Mouse (Mus musculus) CH12.LX (cell line): ENCODE measurements around the gene Kif23. TPM values are rescaled to one million over a fixed set of nuclear protein-coding genes. Genes with fewer than 3 reads are reported as not detected.
A peak's percentile ranks its signal among the peaks of the same experiment; 100 is the strongest.

Experiments used
- DNase-seq: peaks from one replicate; pipeline ENCODE4 v3.0.0-alpha.2; 2013; ENCODE audit errors: extremely low read depth
- H3K27ac ChIP-seq: 2 replicates; pipeline ENCODE4 v1.5.1; 2012; ENCODE audit warnings: low read depth, mild to moderate bottlenecking, control low read depth, moderate library complexity; ENCODE audit not compliant: insufficient read depth
- H3K27me3 ChIP-seq: replicated peaks from 2 replicates; pipeline ENCODE3; 2012; ENCODE audit warnings: inconsistent platforms
- H3K36me3 ChIP-seq, 2 experiments: replicated peaks in 1 of 2; 2 replicates each; pipeline versions ENCODE3 to v1.6.1; 2012; ENCODE audit warnings: inconsistent platforms in 1 of 2, low read length in 1 of 2, mild to moderate bottlenecking in 1 of 2, mixed read lengths in 1 of 2, moderate library complexity in 1 of 2; ENCODE audit not compliant: control insufficient read depth in 1 of 2, insufficient read depth in 1 of 2
- H3K4me1 ChIP-seq, 2 experiments: 2 replicates each; pipeline ENCODE4 v1.6.1; 2012; ENCODE audit warnings: inconsistent platforms in 1 of 2, moderate library complexity in 1 of 2; ENCODE audit not compliant: insufficient read depth in 2 of 2, control insufficient read depth in 1 of 2
- H3K4me2 ChIP-seq: 2 replicates; pipeline ENCODE4 v1.6.1; 2012; ENCODE audit warnings: low read depth, mild to moderate bottlenecking, control low read depth; ENCODE audit not compliant: poor library complexity, insufficient read depth, severe bottlenecking
- H3K4me3 ChIP-seq, 3 experiments: fragments of 150-350 bp in 1 of 3; sonication (generic) in 1 of 3; replicated peaks in 1 of 3; 2 replicates each; pipeline versions ENCODE3 to v1.5.1; 2011 to 2012; ENCODE audit warnings: low read depth in 2 of 3, low read length in 2 of 3, mild to moderate bottlenecking in 2 of 3, moderate library complexity in 2 of 3, control low read depth in 1 of 3, improper control_type of control experiment in 1 of 3, inconsistent platforms in 1 of 3, mixed read lengths in 1 of 3; ENCODE audit not compliant: poor library complexity in 1 of 3
- H3K79me2 ChIP-seq: replicated peaks from 2 replicates; pipeline ENCODE4 v1.6.1; 2012; ENCODE audit warnings: mild to moderate bottlenecking, moderate library complexity; ENCODE audit not compliant: control insufficient read depth, poor library complexity, insufficient read depth, severe bottlenecking; ENCODE audit errors: extremely low read depth
- H3K9ac ChIP-seq: 2 replicates; pipeline ENCODE4 v1.6.1; 2012; ENCODE audit warnings: low read depth, mild to moderate bottlenecking, control low read depth, moderate library complexity; ENCODE audit not compliant: insufficient read depth
- H3K9me3 ChIP-seq: replicated peaks from 2 replicates; pipeline ENCODE3; 2012; ENCODE audit warnings: low read length, inconsistent platforms, mixed read lengths
- BHLHE40 ChIP-seq: IDR thresholded peaks from 2 replicates; pipeline ENCODE4 v1.6.1; 2011; ENCODE audit warnings: mild to moderate bottlenecking, low read depth, low read length, improper control_type of control experiment
- CHD1 ChIP-seq: IDR thresholded peaks from 2 replicates; pipeline ENCODE4 v1.6.1; 2012; ENCODE audit warnings: low read depth, low read length, improper control_type of control experiment, inconsistent platforms
- CHD2 ChIP-seq: IDR thresholded peaks from 2 replicates; pipeline ENCODE4 v1.6.1; 2011; ENCODE audit warnings: low read length, improper control_type of control experiment
- CTCF ChIP-seq, 2 experiments: IDR thresholded peaks in 1 of 2; conservative IDR thresholded peaks in 1 of 2; 2 replicates each; pipeline ENCODE4 v1.5.1; 2011 to 2012; ENCODE audit warnings: low read depth in 2 of 2, low read length in 2 of 2, improper control_type of control experiment in 1 of 2, inconsistent platforms in 1 of 2, mild to moderate bottlenecking in 1 of 2, moderate library complexity in 1 of 2
- E2F4 ChIP-seq: IDR thresholded peaks from 2 replicates; pipeline ENCODE4 v1.6.1; 2011; ENCODE audit warnings: low read depth, low read length, improper control_type of control experiment; ENCODE audit not compliant: insufficient replicate concordance
- ELF1 ChIP-seq: IDR thresholded peaks from 2 replicates; pipeline ENCODE4 v1.6.1; 2014; ENCODE audit warnings: low read depth, mild to moderate bottlenecking, inconsistent platforms, low read length, improper control_type of control experiment
- EP300 ChIP-seq: IDR thresholded peaks from 2 replicates; pipeline ENCODE4 v1.6.1; 2011; ENCODE audit warnings: low read length, improper control_type of control experiment
- ETS1 ChIP-seq: conservative IDR thresholded peaks from 2 replicates; pipeline ENCODE4 v1.6.1; 2012; ENCODE audit warnings: low read depth, mild to moderate bottlenecking, inconsistent platforms, low read length, improper control_type of control experiment, moderate library complexity
- GABPA ChIP-seq: IDR thresholded peaks from 2 replicates; pipeline ENCODE4 v1.6.1; 2012; ENCODE audit warnings: low read depth, low read length, improper control_type of control experiment, inconsistent platforms; ENCODE audit not compliant: insufficient replicate concordance
- HCFC1 ChIP-seq: IDR thresholded peaks from 2 replicates; pipeline ENCODE4 v1.6.1; 2012; ENCODE audit warnings: low read depth, mild to moderate bottlenecking, inconsistent platforms, low read length, improper control_type of control experiment
- IRF4 ChIP-seq: IDR thresholded peaks from 2 replicates; pipeline ENCODE4 v1.6.1; 2014; ENCODE audit warnings: low read depth, mild to moderate bottlenecking, inconsistent platforms, low read length, improper control_type of control experiment
- JUN ChIP-seq: IDR thresholded peaks from 2 replicates; pipeline ENCODE4 v1.6.1; 2011; ENCODE audit warnings: low read depth, mild to moderate bottlenecking, low read length, improper control_type of control experiment, moderate library complexity; ENCODE audit not compliant: insufficient read depth
- KAT2A ChIP-seq: IDR thresholded peaks from 2 replicates; pipeline ENCODE4 v1.6.1; 2012; ENCODE audit warnings: low read length, improper control_type of control experiment, inconsistent platforms; ENCODE audit not compliant: insufficient replicate concordance
- MAFK ChIP-seq: IDR thresholded peaks from 2 replicates; pipeline ENCODE4 v1.6.1; 2011; ENCODE audit warnings: low read length, improper control_type of control experiment; ENCODE audit not compliant: insufficient replicate concordance
- MAX ChIP-seq: IDR thresholded peaks from 2 replicates; pipeline ENCODE4 v1.6.1; 2011; ENCODE audit warnings: low read length, improper control_type of control experiment
- MAZ ChIP-seq: IDR thresholded peaks from 2 replicates; pipeline ENCODE4 v1.6.1; 2012; ENCODE audit warnings: low read depth, mild to moderate bottlenecking, inconsistent platforms, low read length, improper control_type of control experiment, moderate library complexity
- MEF2A ChIP-seq: IDR thresholded peaks from 2 replicates; pipeline ENCODE4 v1.6.1; 2014; ENCODE audit warnings: low read depth, mild to moderate bottlenecking, inconsistent platforms, low read length, improper control_type of control experiment, borderline replicate concordance
- MXI1 ChIP-seq: IDR thresholded peaks from 2 replicates; pipeline ENCODE4 v1.6.1; 2011; ENCODE audit warnings: mild to moderate bottlenecking, low read depth, low read length, improper control_type of control experiment
- MYC ChIP-seq: IDR thresholded peaks from 2 replicates; pipeline ENCODE4 v1.6.1; 2011; ENCODE audit warnings: low read depth, mild to moderate bottlenecking, improper control_type of control experiment, low read length
- NELFE ChIP-seq: IDR thresholded peaks from 2 replicates; pipeline ENCODE4 v1.6.1; 2011; ENCODE audit warnings: low read depth, low read length, improper control_type of control experiment
- NRF1 ChIP-seq: IDR thresholded peaks from 2 replicates; pipeline ENCODE4 v1.6.1; 2014; ENCODE audit warnings: low read depth, mild to moderate bottlenecking, inconsistent platforms, low read length, improper control_type of control experiment, moderate library complexity
- PAX5 ChIP-seq: IDR thresholded peaks from 2 replicates; pipeline ENCODE4 v1.6.1; 2012; ENCODE audit warnings: low read length, inconsistent platforms, mixed read lengths
- POLR2A ChIP-seq: IDR thresholded peaks from 2 replicates; pipeline ENCODE4 v1.6.1; 2011; ENCODE audit warnings: low read depth, mild to moderate bottlenecking, improper control_type of control experiment, low read length
- POLR2AphosphoS2 ChIP-seq: IDR thresholded peaks from 2 replicates; pipeline ENCODE4 v1.6.1; 2011; ENCODE audit warnings: low read depth, low read length, improper control_type of control experiment
- RAD21 ChIP-seq: IDR thresholded peaks from 2 replicates; pipeline ENCODE4 v1.6.1; 2011; ENCODE audit warnings: low read depth, mild to moderate bottlenecking, low read length, improper control_type of control experiment, moderate library complexity
- RCOR1 ChIP-seq: conservative IDR thresholded peaks from 2 replicates; pipeline ENCODE4 v1.6.1; 2012; ENCODE audit warnings: low read depth, mild to moderate bottlenecking, inconsistent platforms, low read length, improper control_type of control experiment
- SIN3A ChIP-seq: IDR thresholded peaks from 2 replicates; pipeline ENCODE4 v1.6.1; 2012; ENCODE audit warnings: low read length, improper control_type of control experiment, inconsistent platforms
- SMC3 ChIP-seq: IDR thresholded peaks from 2 replicates; pipeline ENCODE4 v1.6.1; 2011; ENCODE audit warnings: low read depth, low read length, improper control_type of control experiment
- TBP ChIP-seq: conservative IDR thresholded peaks from 2 replicates; pipeline ENCODE4 v1.6.1; 2011; ENCODE audit warnings: low read depth, low read length, improper control_type of control experiment
- USF1 ChIP-seq: IDR thresholded peaks from 2 replicates; pipeline ENCODE4 v1.6.1; 2014; ENCODE audit warnings: low read depth, mild to moderate bottlenecking, inconsistent platforms, low read length, improper control_type of control experiment
- USF2 ChIP-seq: conservative IDR thresholded peaks from 2 replicates; pipeline ENCODE4 v1.6.1; 2011; ENCODE audit warnings: low read depth, low read length, improper control_type of control experiment
- ZC3H11A ChIP-seq: IDR thresholded peaks from 2 replicates; pipeline ENCODE4 v1.6.1; 2012; ENCODE audit warnings: low read depth, mild to moderate bottlenecking, inconsistent platforms, low read length, improper control_type of control experiment
- ZKSCAN1 ChIP-seq: IDR thresholded peaks from 2 replicates; pipeline ENCODE4 v1.6.1; 2012; ENCODE audit warnings: low read depth, inconsistent platforms, low read length, improper control_type of control experiment, borderline replicate concordance
- ZMIZ1 ChIP-seq: IDR thresholded peaks from 2 replicates; pipeline ENCODE4 v1.6.1; 2012; ENCODE audit warnings: low read depth, mild to moderate bottlenecking, inconsistent platforms, low read length, improper control_type of control experiment
- ZNF384 ChIP-seq: IDR thresholded peaks from 2 replicates; pipeline ENCODE4 v1.6.1; 2012; ENCODE audit warnings: low read depth, low read length, improper control_type of control experiment, inconsistent platforms
- dilution Hi-C: fragments of 300-500 bp; cut with MboI; formaldehyde crosslinking; loops from 2 replicates; pipeline ENCODE4 v1.14.3; 2020; ENCODE audit warnings: low sequenced_read_pairs; ENCODE audit not compliant: extremely low pct_unique_long_range_greater_than_20kb, extremely low pct_ligation_motif_present
- in situ Hi-C: fragments of 300-500 bp; cut with MboI; formaldehyde crosslinking; loops from 3 replicates; pipeline ENCODE4 v1.14.3; 2019; ENCODE audit warnings: low sequenced_read_pairs, low pct_ligation_motif_present, low pct_unique_long_range_greater_than_20kb, mixed read lengths
- polyA plus RNA-seq: library from polyadenylated mRNA; unstranded; fragments of >175 nt; gene quantifications from 2 replicates; pipeline ENCODE4 v1.2.1, GENCODE M21; 2012; ENCODE audit warnings: low read depth; ENCODE audit not compliant: insufficient read length
- total RNA-seq, 2 experiments: library from RNA; depleted of rRNA; stranded (reverse); fragments of 300-350 nt in 1 of 2; fragments of >200 nt in 1 of 2; gene quantifications; 2 replicates each; pipeline ENCODE4 v1.2.3; 2012 to 2014

Gene Kif23
- total and polyA plus RNA-seq, 3 experiments = 50.6 to 133 (median 96.2) TPM

- 0 out of 2 replicates have a peak, but pooled peaks have one; percentile 6 for TF ChIP-seq TBP
- TF ChIP-seq ZKSCAN1 = no peak
- peak; percentile 20; the same call in 1 of the 2 replicates for TF ChIP-seq NRF1
- TF ChIP-seq MYC = 0 out of 2 replicates have a peak, but pooled peaks have one; percentile 68
- TF ChIP-seq MAZ = peak; percentile 98
- TF ChIP-seq CHD2 = 0 out of 2 replicates have a peak, but pooled peaks have one; percentile 57
- TF ChIP-seq ZC3H11A = no peak
- peak; percentile 99 for TF ChIP-seq ZNF384
- TF ChIP-seq IRF4 = peak; percentile 90
- TF ChIP-seq, all 38 proteins: peak for 25
Measured at GRCm38 (mm10) chr9:61965411-61965930, 18.9 kb upstream of the Kif23 start (continued).

DNA sequence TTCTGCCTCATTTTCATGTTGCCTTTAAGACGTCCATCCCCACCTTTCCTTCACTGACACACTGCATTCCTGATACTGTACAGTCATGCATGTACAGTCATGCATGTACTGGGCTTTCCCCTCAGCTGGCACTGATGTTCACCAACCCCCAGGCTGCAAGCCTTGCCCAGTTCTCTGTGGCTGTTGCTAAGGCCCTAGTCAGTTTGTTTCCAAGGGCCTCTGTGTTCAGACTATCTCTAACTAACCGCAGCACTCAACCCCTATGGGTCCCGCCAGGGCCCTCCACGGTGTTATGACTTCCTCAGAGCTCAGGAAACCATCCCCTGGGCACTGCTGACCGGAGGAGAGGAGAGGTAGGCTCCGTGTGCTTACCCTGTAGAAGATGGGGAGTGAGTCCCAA lies 16.8 kb upstream of the Kif23 start:
- Histone ChIP-seq H3K27ac (peak overlapping the region; percentile 92), H3K27me3 (no peaks in the 10 kb centered on the region), H3K36me3 (no peaks in the 10 kb centered on the region), H3K4me3 (peak overlapping the region in 1 of 3 experiments; percentile 8), H3K4me2 (peak overlapping the region; percentile 59), H3K4me1 (peaks cover 61 to 82% of the 10 kb centered on the region in 2 experiments), H3K79me2 (no peaks in the 10 kb centered on the region), H3K9me3 (no peaks in the 10 kb centered on the region), H3K9ac (peak overlapping the region; percentile 14)
- in situ Hi-C loops (no loop called here), dilution Hi-C loops (no loop called here)
- peak; percentile 91 for DNase-seq
- no peak for TF ChIP-seq E2F4
- peak; percentile 87 for TF ChIP-seq ETS1
- TF ChIP-seq SIN3A = peak; percentile 58; the same call in 1 of the 2 replicates
- TF ChIP-seq BHLHE40 = peak; percentile 78
- no peak; the same call in 1 of the 2 replicates for TF ChIP-seq POLR2A
- TF ChIP-seq USF2 = no peak
- TF ChIP-seq ELF1 = no peak
- TF ChIP-seq USF1 = no peak
- TF ChIP-seq MXI1 = peak; percentile 78; the same call in 1 of the 2 replicates
- TF ChIP-seq MAX = peak; percentile 53; the same call in 1 of the 2 replicates
- peak; percentile 77 for TF ChIP-seq MEF2A
- TF ChIP-seq MAZ = no peak
- TF ChIP-seq CTCF (conservative IDR thresholded peaks at IDR 0.05 in 1 of 2, IDR thresholded peaks at IDR 0.05 in 1 of 2; ENCODE audit: low read depth in 2 of 2, low read length in 2 of 2) = no peak
- no peak for TF ChIP-seq JUN
- no peak for TF ChIP-seq HCFC1
- 0 out of 2 replicates have a peak, but pooled peaks have one; percentile 18 for TF ChIP-seq TBP
- no peak for TF ChIP-seq NELFE
- TF ChIP-seq ZNF384 = no peak
- TF ChIP-seq MAFK = no peak
- no peak for TF ChIP-seq ZKSCAN1
- no peak for TF ChIP-seq RAD21
- TF ChIP-seq ZC3H11A = no peak
- no peak for TF ChIP-seq MYC
- TF ChIP-seq NRF1 = no peak
- TF ChIP-seq ZMIZ1 = no peak
- TF ChIP-seq PAX5 = no peak
- TF ChIP-seq KAT2A = 0 out of 2 replicates have a peak, but pooled peaks have one; percentile 42
- TF ChIP-seq RCOR1 = 0 out of 2 replicates have a peak, but pooled peaks have one; percentile 63
- TF ChIP-seq CHD1 = peak; percentile 65; the same call in 1 of the 2 replicates
- no peak for TF ChIP-seq GABPA
- peak; percentile 53 for TF ChIP-seq CHD2
- no peak for TF ChIP-seq POLR2AphosphoS2
- TF ChIP-seq SMC3 = no peak
- peak; percentile 77 for TF ChIP-seq EP300
